Mouse (Mus musculus) cerebellum, adult 2 months (tissue): ENCODE data around the gene AI854703.

ENCODE experiments used
- CTCF ChIP-seq: fragments of 200-500 bp; IDR thresholded peaks from 2 replicates; pipeline ENCODE4 v1.5.1; 2011; ENCODE audit warnings: low read depth, mild to moderate bottlenecking, control low read depth, low read length, moderate library complexity, borderline replicate concordance; ENCODE audit not compliant: insufficient read depth
- POLR2A ChIP-seq: fragments of 200-500 bp; IDR thresholded peaks from 2 replicates; pipeline ENCODE4 v1.6.1; 2011; ENCODE audit warnings: low read length, control low read depth, borderline replicate concordance; ENCODE audit not compliant: insufficient read depth

DNA sequence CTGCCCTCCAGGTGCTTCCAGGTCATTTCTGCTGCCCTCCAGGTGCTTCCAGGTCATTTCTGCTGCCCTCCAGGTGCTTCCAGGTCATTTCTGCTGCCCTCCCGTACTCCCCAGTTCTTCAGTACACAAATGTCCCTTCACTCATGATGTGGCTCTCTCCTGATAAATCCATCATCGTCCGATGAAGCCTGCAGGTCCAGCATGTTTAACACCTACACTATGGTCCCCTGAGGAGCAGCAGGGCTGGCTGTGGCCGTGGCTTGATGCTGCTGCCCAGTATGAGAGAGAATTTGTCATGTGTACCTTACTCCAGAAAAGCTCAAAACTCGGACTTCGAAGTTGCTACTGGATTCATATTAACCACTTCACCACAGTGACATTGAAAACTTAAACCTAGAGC is 14.8 kb downstream of the AI854703 start:
- TF ChIP-seq CTCF, result no peak
- TF ChIP-seq POLR2A, result no peak
